Mouse (Mus musculus): ENCODE measurements around the gene Nsun4. TPM values are rescaled to one million over a fixed set of nuclear protein-coding genes. Genes with fewer than 3 reads are reported as not detected.

The Nsun4 gene
- polyA plus RNA-seq, 1 experiment from 2014 or later: 7.2 TPM

DNA sequence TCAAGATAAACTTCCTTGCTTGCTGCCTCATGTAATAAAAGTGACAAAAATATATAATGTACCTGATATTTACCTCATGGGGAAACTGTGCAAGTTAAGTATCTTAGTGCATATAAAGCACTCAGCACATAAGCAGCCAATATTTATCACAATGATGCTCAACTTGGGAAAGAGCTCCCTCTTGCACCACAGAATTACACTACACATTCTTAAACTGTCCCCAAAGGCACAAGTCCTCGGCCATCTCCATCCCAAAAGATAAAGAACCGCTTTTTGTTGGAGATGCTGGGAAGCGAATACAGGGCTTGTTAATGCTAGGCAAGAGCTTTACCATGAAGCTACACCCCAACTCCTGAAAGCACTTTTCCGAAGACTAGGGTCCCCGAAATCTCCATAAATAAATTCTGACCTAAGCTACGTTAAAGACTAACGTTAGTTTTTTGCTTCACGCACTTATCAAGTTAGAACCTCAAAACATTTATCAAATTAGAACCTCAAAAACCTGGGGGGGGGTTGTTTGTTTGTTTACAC, 20.5 kb upstream of the Nsun4 start:
- DNase-seq (ENCODE audit: low read depth, low spot score): peak; percentile 24
- POLR2A ChIA-PET: interaction anchor here (0.6 kb wide), 1 partner anchor 142 kb away, joined by 3 read pairs; no protein-coding TSS in a partner anchor
- in situ Hi-C loops (cut with MboI; ENCODE audit: low pct_unique_long_range_greater_than_20kb): no loop called here

DNA sequence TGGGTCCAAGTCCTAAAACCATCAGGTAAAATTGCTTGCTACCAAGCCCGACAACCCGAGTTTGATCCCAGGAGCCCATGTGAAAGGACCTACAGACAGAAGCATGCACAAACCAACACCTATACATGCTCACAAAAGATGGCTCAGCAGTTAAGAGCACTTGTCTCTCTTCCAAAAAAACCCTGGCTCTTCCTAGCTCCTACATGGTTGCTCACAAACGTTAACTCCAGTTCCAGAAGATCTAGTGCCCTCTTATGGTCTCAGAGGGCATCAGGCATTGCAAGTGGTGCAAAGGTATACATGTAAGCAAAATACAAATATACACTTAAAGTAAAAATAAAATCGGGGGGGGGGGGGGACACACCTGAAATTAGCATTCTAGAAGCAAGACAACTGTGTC, 19.5 kb upstream of the Nsun4 start:
- no peaks in the 10 kb centered on the region for H3K27me3 ChIP-seq
- no peak for TF ChIP-seq CTCF (IDR thresholded peaks at IDR 0.05)
- DNase-seq (ENCODE audit: low read depth, low spot score) (no peak), ATAC-seq (no peak)
- ChIA-PET POLR2A (interaction anchor here (0.5 kb wide), 1 partner anchor 1014 kb away, joined by 3 read pairs; no protein-coding TSS in a partner anchor), CTCF (no interaction called here)
- in situ Hi-C loops (cut with MboI; ENCODE audit: low pct_unique_long_range_greater_than_20kb): no loop called here

More for the DNA sequence above, 20.5 kb upstream of the Nsun4 start:
- no peak for TF ChIP-seq CTCF (IDR thresholded peaks at IDR 0.05)
- CTCF ChIA-PET: interaction anchor here (0.8 to 1.3 kb wide), 3 partner anchors 12 to 32 kb away, joined by 3 read pairs; no protein-coding TSS in a partner anchor
- ATAC-seq: no peak
- no peaks in the 10 kb centered on the region for H3K27me3 ChIP-seq

DNA sequence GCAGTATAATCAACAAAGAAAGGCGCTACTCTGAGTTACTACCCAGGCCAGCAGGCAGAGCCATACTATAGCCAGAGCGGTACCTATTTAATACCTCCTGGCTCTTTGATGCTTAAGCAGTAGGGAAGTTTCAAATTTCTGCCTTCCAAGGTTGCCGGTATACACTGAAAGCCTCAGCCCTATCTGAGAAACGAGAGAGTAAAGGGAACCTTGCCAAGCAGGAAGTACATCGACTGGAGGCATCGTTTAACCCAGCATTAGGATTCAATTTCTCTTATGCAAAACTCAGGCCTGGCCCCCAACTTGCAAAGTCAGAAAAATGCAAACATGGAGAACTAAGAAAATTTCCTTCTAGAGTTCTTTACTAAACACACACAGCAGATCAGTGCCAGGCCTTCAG, 16.4 kb upstream of the Nsun4 start:
- POLR2A ChIA-PET: no interaction called here
- TF ChIP-seq CTCF (IDR thresholded peaks at IDR 0.05): no peak
- CTCF ChIA-PET: no interaction called here

DNA sequence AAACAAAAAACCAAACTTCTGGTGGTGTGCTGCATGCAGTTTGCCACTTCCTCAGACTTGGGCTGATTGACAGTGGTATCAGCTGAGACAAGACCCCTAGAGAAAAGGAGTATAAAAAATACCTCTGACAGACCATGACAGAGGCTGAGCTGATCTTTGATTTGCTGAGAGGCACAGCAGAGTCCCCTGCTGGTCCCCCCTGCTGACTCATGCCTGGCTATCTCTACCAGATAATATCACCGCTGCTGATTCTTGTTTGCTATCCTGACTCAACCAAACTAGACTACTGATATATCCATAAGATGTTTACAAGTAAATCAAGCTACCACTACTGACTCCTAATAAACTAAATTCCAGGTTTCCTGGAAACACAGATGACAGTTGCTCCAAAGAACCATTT, 10.2 kb upstream of the Nsun4 start:
- no peak for TF ChIP-seq CTCF (IDR thresholded peaks at IDR 0.05)
- DNase-seq (ENCODE audit: low read depth, low spot score): no peak
- CTCF ChIA-PET: no interaction called here
- no peak for ATAC-seq
- in situ Hi-C loops (cut with MboI; ENCODE audit: low pct_unique_long_range_greater_than_20kb): no loop called here
- POLR2A ChIA-PET: interaction anchor here (0.6 kb wide), 1 partner anchor 868 kb away, joined by 3 read pairs; no protein-coding TSS in a partner anchor
- no peaks in the 10 kb centered on the region for H3K27me3 ChIP-seq

More for the DNA sequence above, 16.4 kb upstream of the Nsun4 start:
- no peaks in the 10 kb centered on the region for H3K27me3 ChIP-seq
- no peak for DNase-seq (ENCODE audit: low read depth, low spot score)
- in situ Hi-C loops (cut with MboI; ENCODE audit: low pct_unique_long_range_greater_than_20kb): no loop called here
- no peak for ATAC-seq

DNA sequence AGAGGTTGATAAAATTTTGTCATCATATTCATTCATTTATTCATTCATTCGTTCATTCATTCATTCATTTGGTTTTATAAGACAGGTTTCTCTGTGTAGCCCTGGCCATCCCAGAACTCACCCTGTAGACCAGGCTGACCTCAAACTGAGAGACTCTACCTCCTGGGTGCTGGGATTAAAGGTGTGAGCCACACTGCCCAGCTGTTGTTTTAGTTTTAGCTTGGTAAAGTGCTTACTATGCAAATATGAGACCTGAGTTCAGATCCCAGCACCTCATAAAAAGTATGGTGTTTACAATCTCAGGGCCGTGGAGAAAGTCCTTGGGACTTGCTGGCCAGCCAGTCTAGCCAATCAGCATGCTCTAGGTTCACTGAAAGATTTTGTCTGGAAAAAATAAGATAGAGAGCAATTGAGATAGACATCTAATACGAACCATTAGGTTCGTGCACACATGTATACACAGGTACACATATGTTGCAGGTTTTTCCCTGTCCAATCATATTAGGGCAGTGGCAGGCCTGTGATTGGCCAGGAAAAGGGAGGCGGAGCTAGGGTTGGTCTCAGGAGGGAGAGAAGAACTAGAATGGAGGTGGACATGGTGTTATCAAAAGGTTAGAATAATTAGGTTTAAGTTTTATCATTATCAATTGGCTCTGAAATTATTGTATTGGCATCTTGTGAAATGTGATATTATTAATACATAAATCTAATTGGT, 5.5 kb upstream of the Nsun4 start:
- no peak for ATAC-seq
- H3K27me3 ChIP-seq: no peaks in the 10 kb centered on the region
- no peak for DNase-seq (ENCODE audit: low read depth, low spot score)
- in situ Hi-C loops (cut with MboI; ENCODE audit: low pct_unique_long_range_greater_than_20kb): no loop called here
- no peak for TF ChIP-seq CTCF (IDR thresholded peaks at IDR 0.05)
- POLR2A ChIA-PET: no interaction called here
- CTCF ChIA-PET: no interaction called here

DNA sequence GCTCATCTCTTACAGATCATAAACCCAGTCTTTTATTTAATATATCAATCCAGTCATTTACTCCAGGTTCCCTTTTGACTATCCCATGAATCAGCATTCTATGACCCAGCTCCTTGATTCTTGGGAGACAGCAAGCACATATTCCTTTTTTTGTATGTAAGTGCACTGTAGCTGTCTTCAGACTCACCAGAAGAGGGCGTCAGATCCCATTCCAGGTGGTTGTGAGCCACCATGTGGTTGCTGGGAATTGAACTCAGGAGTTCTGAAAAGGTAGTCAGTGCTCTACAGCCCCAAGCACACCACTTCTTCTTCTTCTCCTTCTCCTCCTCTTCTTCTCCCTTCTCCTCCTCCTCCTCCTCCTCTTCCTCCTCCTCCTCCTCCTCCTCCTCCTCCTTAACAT, 3.9 kb upstream of the Nsun4 start:
- peak; percentile 32 for TF ChIP-seq CTCF (IDR thresholded peaks at IDR 0.05)
- ATAC-seq (no peak), DNase-seq (ENCODE audit: low read depth, low spot score) (no peak)
- ChIA-PET CTCF (no interaction called here), POLR2A (interaction anchor here (0.8 kb wide), 1 partner anchor 20 kb away, joined by 3 read pairs; no protein-coding TSS in a partner anchor)
- H3K27me3 ChIP-seq: no peaks in the 10 kb centered on the region
- in situ Hi-C loops (cut with MboI; ENCODE audit: low pct_unique_long_range_greater_than_20kb): no loop called here

DNA sequence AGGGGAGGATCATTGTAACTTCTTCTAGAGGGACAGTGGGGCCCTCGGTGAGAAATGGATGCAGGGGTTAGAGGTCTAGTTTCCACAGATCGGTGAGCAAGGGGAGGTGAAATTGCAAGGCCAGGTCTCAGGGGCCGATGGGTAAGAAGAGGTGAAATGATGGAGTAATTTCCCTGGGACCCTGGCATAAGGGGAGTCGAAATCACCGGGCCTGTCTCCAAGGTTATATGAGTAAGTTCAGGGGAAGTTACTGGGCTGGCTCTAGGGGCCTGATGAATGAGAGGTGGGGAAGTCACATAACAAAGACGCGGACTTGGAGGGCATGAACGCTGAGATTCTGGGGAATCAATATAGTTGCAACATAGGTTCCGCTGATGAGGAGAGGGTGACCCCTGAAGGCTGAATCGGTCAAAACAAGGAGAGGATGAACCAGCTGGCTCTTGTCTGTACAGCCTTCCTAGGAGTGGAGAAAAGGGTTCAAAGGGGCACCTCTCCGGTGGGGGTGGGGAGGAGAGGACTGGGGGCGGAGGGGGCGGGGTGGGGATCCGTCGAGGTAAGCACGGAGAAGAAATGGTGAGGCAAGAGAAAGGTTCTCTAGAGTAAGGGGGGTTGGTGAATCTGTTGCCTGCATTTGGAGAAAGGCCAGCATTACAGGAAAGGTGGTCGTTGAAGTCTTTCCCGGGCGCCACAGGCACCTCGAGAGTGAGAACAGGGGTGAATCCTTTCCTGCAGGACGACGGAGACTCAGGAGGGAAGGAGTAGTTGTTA, 966 bp downstream of the Nsun4 start:
- ATAC-seq (no peak), DNase-seq (ENCODE audit: low read depth, low spot score) (no peak)
- in situ Hi-C loops (cut with MboI; ENCODE audit: low pct_unique_long_range_greater_than_20kb): no loop called here
- ChIA-PET CTCF (interaction anchor here (1.1 kb wide), 1 partner anchor 10 kb away, joined by 3 read pairs; no protein-coding TSS in a partner anchor), POLR2A (interaction anchor here (0.7 kb wide), 1 partner anchor 10 kb away, joined by 3 read pairs; no protein-coding TSS in a partner anchor)
- no peaks in the 10 kb centered on the region for H3K27me3 ChIP-seq
- no peak for TF ChIP-seq CTCF (IDR thresholded peaks at IDR 0.05)

DNA sequence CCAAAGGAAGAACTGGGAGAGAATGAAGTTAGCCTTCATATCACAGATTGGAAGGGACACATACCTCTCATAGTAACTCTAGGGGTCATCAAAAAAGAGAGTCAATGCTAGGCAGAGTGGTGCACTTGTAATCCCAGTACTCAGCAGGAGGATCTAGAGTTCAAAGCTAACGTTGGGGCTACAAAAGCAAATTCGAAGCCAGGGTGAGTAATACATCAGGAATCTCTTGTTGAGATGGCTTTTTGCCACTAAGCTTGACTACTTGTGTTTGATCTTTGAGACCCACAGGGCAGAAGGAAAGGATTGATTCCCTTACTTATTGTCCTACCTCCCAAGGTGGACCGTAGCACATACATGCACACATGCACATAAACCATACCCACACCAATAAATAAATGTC, 4.5 kb downstream of the Nsun4 start:
- ATAC-seq (no peak), DNase-seq (ENCODE audit: low read depth, low spot score) (no peak)
- no peaks in the 10 kb centered on the region for H3K27me3 ChIP-seq
- ChIA-PET POLR2A (no interaction called here), CTCF (no interaction called here)
- no peak for TF ChIP-seq CTCF (IDR thresholded peaks at IDR 0.05)
- in situ Hi-C loops (cut with MboI; ENCODE audit: low pct_unique_long_range_greater_than_20kb): no loop called here

DNA sequence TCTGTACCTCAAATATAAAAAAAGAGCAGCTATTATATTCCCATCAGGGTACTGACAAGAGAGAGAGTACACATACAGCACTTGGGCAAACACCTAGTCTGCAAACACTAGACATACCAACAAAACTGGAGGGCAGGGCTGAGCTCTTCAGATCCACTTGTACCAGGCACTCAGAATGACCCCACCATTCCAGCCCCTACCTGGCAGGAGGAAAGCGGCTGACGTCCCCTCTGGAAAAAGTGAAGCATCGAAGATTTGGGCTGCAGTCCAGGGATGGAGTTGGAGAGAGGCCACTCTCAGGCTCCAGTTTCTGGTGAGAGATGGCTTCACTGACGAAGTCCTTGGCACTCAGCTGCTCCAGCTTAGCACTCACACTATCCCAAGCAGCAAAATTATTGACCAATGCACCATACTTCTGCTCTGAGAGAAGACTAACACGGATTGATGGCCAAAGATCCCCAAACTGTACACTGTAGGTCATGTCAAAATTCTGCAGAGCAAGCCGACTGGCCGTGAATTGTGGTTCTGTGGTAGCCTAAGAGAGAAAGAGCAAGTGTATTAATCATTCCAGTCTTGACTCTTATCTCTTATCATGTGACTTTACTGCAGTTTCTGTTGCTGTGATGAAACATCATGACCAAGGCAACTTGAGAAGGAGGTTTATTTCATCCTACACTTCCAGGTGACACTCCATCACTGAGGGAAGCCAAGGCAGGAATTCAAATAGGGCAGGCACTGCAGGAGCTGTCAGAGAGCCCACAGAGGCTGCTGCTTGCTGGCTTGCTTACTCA, 5.4 kb downstream of the Nsun4 start:
- H3K27me3 ChIP-seq: no peaks in the 10 kb centered on the region
- ChIA-PET CTCF (no interaction called here), POLR2A (no interaction called here)
- ATAC-seq (no peak), DNase-seq (ENCODE audit: low read depth, low spot score) (no peak)
- TF ChIP-seq CTCF (IDR thresholded peaks at IDR 0.05): no peak
- in situ Hi-C loops (cut with MboI; ENCODE audit: low pct_unique_long_range_greater_than_20kb): no loop called here

DNA sequence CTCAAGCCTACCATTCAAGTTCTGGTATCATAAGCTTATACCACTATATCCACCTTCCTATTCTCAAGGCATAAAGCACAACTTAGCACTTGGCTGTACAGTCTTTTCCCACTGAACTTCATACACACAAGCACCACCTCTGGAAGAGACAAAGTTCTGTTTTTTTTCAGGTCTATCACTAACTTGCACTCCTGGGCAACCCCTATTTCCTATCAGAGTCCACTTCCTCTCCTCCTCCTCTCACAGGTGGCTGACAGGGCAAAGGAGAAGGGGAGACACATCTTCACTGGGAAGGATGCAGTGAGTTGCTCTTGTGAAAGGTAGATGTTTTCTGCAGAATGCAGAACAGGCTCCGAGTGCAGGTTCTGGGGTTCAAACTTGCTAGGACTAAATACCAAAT, 6.0 kb downstream of the Nsun4 start:
- no peak for TF ChIP-seq CTCF (IDR thresholded peaks at IDR 0.05)
- ATAC-seq: no peak
- DNase-seq (ENCODE audit: low read depth, low spot score): no peak
- no peaks in the 10 kb centered on the region for H3K27me3 ChIP-seq
- POLR2A ChIA-PET: no interaction called here
- CTCF ChIA-PET: no interaction called here
- in situ Hi-C loops (cut with MboI; ENCODE audit: low pct_unique_long_range_greater_than_20kb): no loop called here

All from Patski (cell line).